Mouse (Mus musculus) intestine, embryonic 14.5 days (tissue): ENCODE measurements around the gene Strip1. TPM values are rescaled to one million over a fixed set of nuclear protein-coding genes. Genes with fewer than 3 reads are reported as not detected.
"Not testable (repeated sequence)": the region's sequence is repeated elsewhere in the genome, so short reads cannot be mapped to it uniquely, and the experiment has no call there.

Experiments used
- ATAC-seq: fragments of 200-750 bp; cut with Nextera tagmentation; replicated peaks from 2 replicates; pipeline ENCODE4 v1.8.0; 2017; ENCODE audit warnings: low read depth, moderate number of reproducible peaks, moderate TSS enrichment, moderate library complexity; ENCODE audit not compliant: low FRiP score, low TSS enrichment
- DNase-seq: peaks from one replicate; pipeline ENCODE4 v3.0.0-alpha.2; 2018; ENCODE audit warnings: low spot score
- H3K27ac ChIP-seq: fragments of 300-500 bp; sonication (generic); 2 replicates; pipeline ENCODE4 v1.5.1; 2014; ENCODE audit warnings: low read depth, mild to moderate bottlenecking, control low read depth
- H3K27me3 ChIP-seq: fragments of 300-500 bp; sonication (generic); replicated peaks from 2 replicates; pipeline ENCODE4 v1.6.1; 2014; ENCODE audit warnings: low read length, control low read depth; ENCODE audit not compliant: control insufficient read depth, insufficient read depth
- H3K36me3 ChIP-seq: fragments of 300-500 bp; sonication (generic); 2 replicates; pipeline ENCODE4 v1.6.1; 2014; ENCODE audit warnings: low read length, control low read depth; ENCODE audit not compliant: control insufficient read depth, insufficient read depth
- H3K4me1 ChIP-seq: fragments of 300-500 bp; sonication (generic); replicated peaks from 2 replicates; pipeline ENCODE4 v1.6.1; 2014; ENCODE audit warnings: low read length, control low read depth, mixed read lengths; ENCODE audit not compliant: control insufficient read depth, insufficient read depth
- H3K4me2 ChIP-seq: fragments of 300-500 bp; sonication (generic); 2 replicates; pipeline ENCODE4 v1.6.1; 2014; ENCODE audit warnings: low read length
- H3K4me3 ChIP-seq: fragments of 300-500 bp; sonication (generic); 2 replicates; pipeline ENCODE4 v1.5.1; 2014; ENCODE audit warnings: low read depth, low read length, control low read depth, mixed read lengths
- H3K9ac ChIP-seq: fragments of 300-500 bp; sonication (generic); 2 replicates; pipeline ENCODE4 v1.6.1; 2014; ENCODE audit warnings: mild to moderate bottlenecking, low read length
- H3K9me3 ChIP-seq: fragments of 300-500 bp; sonication (generic); 2 replicates; pipeline ENCODE4 v1.6.1; 2016; ENCODE audit warnings: low read length, control low read depth; ENCODE audit not compliant: control insufficient read depth
- WGBS: fragments of 180-500 bp; shearing (Covaris S2); extraction: QIAGEN DNeasy Blood & Tissue Kit; methylation state at CpG from one replicate; pipeline ENCODE4 v1.1.7; 2014; 5-methylcytosine and 5-hydroxymethylcytosine counted together
- polyA plus RNA-seq: library from polyadenylated mRNA; unstranded; fragments of >200 nt; fragmentation: Nextera tagmentation; extraction: Ambion mirVana; gene quantifications from 2 replicates; pipeline ENCODE4 v1.2.1, GENCODE M21; 2014

The Strip1 gene
- polyA plus RNA-seq, 1 experiment from 2014 or later = 49.4 TPM

GRCm38 (mm10) chr3:107656151-107656550 lies 24.7 kb upstream of the Strip1 start:
- DNase-seq (no peak), ATAC-seq (no peak)
- WGBS = 76% methylated on average over 2 of the region's 2 CpGs
- no peak overlapping the region for H3K4me2 ChIP-seq
- H3K4me3 ChIP-seq = no peak overlapping the region
- no peak overlapping the region for H3K9ac ChIP-seq
- no peaks in the 10 kb centered on the region for H3K27me3 ChIP-seq
- H3K27ac ChIP-seq = no peak overlapping the region
- H3K36me3 ChIP-seq = peaks cover 26% of the 10 kb centered on the region
- no peaks in the 10 kb centered on the region for H3K9me3 ChIP-seq
- no peaks in the 10 kb centered on the region for H3K4me1 ChIP-seq

- DNase-seq (no peak), ATAC-seq (no peak)
- Histone ChIP-seq H3K4me2 (no peak overlapping the region), H3K27me3 (no peaks in the 10 kb centered on the region), H3K9ac (no peak overlapping the region), H3K4me3 (no peak overlapping the region), H3K9me3 (no peaks in the 10 kb centered on the region), H3K27ac (no peak overlapping the region), H3K4me1 (no peaks in the 10 kb centered on the region), H3K36me3 (peaks cover 19% of the 10 kb centered on the region)
- 44% methylated on average over 3 of the region's 3 CpGs for WGBS
These were observed 24.0 kb upstream of the Strip1 start for GRCm38 (mm10) chr3:107655491-107655890.

GRCm38 (mm10) chr3:107654861-107655260 lies 23.4 kb upstream of the Strip1 start:
- peaks cover 13% of the 10 kb centered on the region for H3K36me3 ChIP-seq
- DNase-seq = no peak
- H3K9ac ChIP-seq = no peak overlapping the region
- whole genome bisulfite sequencing = 76% methylated on average over 3 of the region's 3 CpGs
- no peaks in the 10 kb centered on the region for H3K4me1 ChIP-seq
- H3K27ac ChIP-seq = no peak overlapping the region
- no peak overlapping the region for H3K4me3 ChIP-seq
- H3K4me2 ChIP-seq = no peak overlapping the region
- no peaks in the 10 kb centered on the region for H3K27me3 ChIP-seq
- H3K9me3 ChIP-seq = no peaks in the 10 kb centered on the region
- ATAC-seq = no peak

GRCm38 (mm10) chr3:107652968-107653367 lies 21.5 kb upstream of the Strip1 start:
- Histone ChIP-seq H3K4me2 (no peak overlapping the region), H3K4me3 (no peak overlapping the region), H3K27ac (no peak overlapping the region), H3K4me1 (0 out of 2 replicates have a peak, but pooled peaks cover 1% of the 10 kb centered on the region), H3K36me3 (no peaks in the 10 kb centered on the region), H3K9ac (no peak overlapping the region), H3K27me3 (no peaks in the 10 kb centered on the region), H3K9me3 (no peaks in the 10 kb centered on the region)
- no peak for DNase-seq
- ATAC-seq = no peak
- WGBS = 98% methylated on average over 3 of the region's 3 CpGs

GRCm38 (mm10) chr3:107650276-107650675 lies 18.8 kb upstream of the Strip1 start:
- not testable (repeated sequence) for DNase-seq, ATAC-seq, H3K9me3 ChIP-seq, H3K4me1 ChIP-seq, H3K4me2 ChIP-seq, H3K27ac ChIP-seq, H3K9ac ChIP-seq, H3K36me3 ChIP-seq, H3K27me3 ChIP-seq, H3K4me3 ChIP-seq
- WGBS = 58% methylated on average over 5 of the region's 5 CpGs

GRCm38 (mm10) chr3:107646947-107647346 lies 15.5 kb upstream of the Strip1 start:
- Histone ChIP-seq H3K27ac (no peak overlapping the region), H3K36me3 (no peaks in the 10 kb centered on the region), H3K9me3 (no peaks in the 10 kb centered on the region), H3K4me1 (0 out of 2 replicates have a peak, but pooled peaks cover 2% of the 10 kb centered on the region), H3K4me2 (no peak overlapping the region), H3K9ac (no peak overlapping the region), H3K4me3 (no peak overlapping the region), H3K27me3 (no peaks in the 10 kb centered on the region)
- ATAC-seq (no peak), DNase-seq (no peak)
- WGBS = 86% methylated on average over 3 of the region's 3 CpGs

GRCm38 (mm10) chr3:107637606-107638172 lies 6.2 kb upstream of the Strip1 start:
- H3K27me3 ChIP-seq = no peaks in the 10 kb centered on the region
- H3K27ac ChIP-seq = no peak overlapping the region
- H3K9me3 ChIP-seq = no peaks in the 10 kb centered on the region
- no peaks in the 10 kb centered on the region for H3K4me1 ChIP-seq
- 65% methylated on average over 5 of the region's 5 CpGs for WGBS
- ATAC-seq (no peak), DNase-seq (no peak)
- H3K9ac ChIP-seq = no peak overlapping the region
- H3K36me3 ChIP-seq = no peaks in the 10 kb centered on the region
- no peak overlapping the region for H3K4me2 ChIP-seq
- no peak overlapping the region for H3K4me3 ChIP-seq

- DNase-seq = no peak
- Histone ChIP-seq H3K4me1 (no peaks in the 10 kb centered on the region), H3K4me2 (no peak overlapping the region), H3K9me3 (no peaks in the 10 kb centered on the region), H3K9ac (no peak overlapping the region), H3K4me3 (no peak overlapping the region), H3K27ac (no peak overlapping the region), H3K27me3 (no peaks in the 10 kb centered on the region), H3K36me3 (no peaks in the 10 kb centered on the region)
- no peak for ATAC-seq
- 74% methylated on average over 3 of the region's 3 CpGs for WGBS
These were observed 4.7 kb upstream of the Strip1 start for GRCm38 (mm10) chr3:107636236-107636635.

- ATAC-seq = no peak
These were observed 4.3 kb upstream of the Strip1 start for GRCm38 (mm10) chr3:107635836-107636235.

More at GRCm38 (mm10) chr3:107635836-107636235, 4.3 kb upstream of the Strip1 start:
- H3K27ac ChIP-seq = no peak overlapping the region
- no peak overlapping the region for H3K9ac ChIP-seq
- H3K4me3 ChIP-seq = no peak overlapping the region
- H3K36me3 ChIP-seq = no peaks in the 10 kb centered on the region
- H3K4me2 ChIP-seq = no peak overlapping the region
- WGBS = 47% methylated on average over 8 of the region's 8 CpGs
- DNase-seq = no peak
- no peaks in the 10 kb centered on the region for H3K27me3 ChIP-seq
- H3K9me3 ChIP-seq = no peaks in the 10 kb centered on the region
- H3K4me1 ChIP-seq = no peaks in the 10 kb centered on the region
